Mouse (Mus musculus) MN1 (cell line): ENCODE results near the gene Ube2g1.
"Not testable (repeated sequence)": the region's sequence is repeated elsewhere in the genome, so short reads cannot be mapped to it uniquely, and the experiment has no call there.

Experiments used
- DNase-seq: peaks from one replicate; pipeline ENCODE4 v3.0.0-alpha.2; 2016; ENCODE audit warnings: low spot score

Gene Ube2g1

GRCm38 (mm10) chr11:72607469-72608070 lies 487 bp downstream of the Ube2g1 start:
- DNase-seq, result peak; percentile 80

- peak; percentile 94 for DNase-seq
Observed at GRCm38 (mm10) chr11:72608071-72608679, 1.1 kb downstream of the Ube2g1 start.

GRCm38 (mm10) chr11:72609242-72609641 lies 2.2 kb downstream of the Ube2g1 start:
- no peak for DNase-seq

GRCm38 (mm10) chr11:72614336-72614735 lies 7.3 kb downstream of the Ube2g1 start:
- not testable (repeated sequence) for DNase-seq

GRCm38 (mm10) chr11:72615931-72616330 lies 8.8 kb downstream of the Ube2g1 start:
- no peak for DNase-seq

GRCm38 (mm10) chr11:72618476-72618875 lies 11.4 kb downstream of the Ube2g1 start:
- DNase-seq, result no peak

GRCm38 (mm10) chr11:72642730-72643129 lies 35.6 kb downstream of the Ube2g1 start:
- DNase-seq, result no peak

GRCm38 (mm10) chr11:72645386-72645785 lies 38.3 kb downstream of the Ube2g1 start:
- no peak for DNase-seq

GRCm38 (mm10) chr11:72650347-72650746 lies 43.3 kb downstream of the Ube2g1 start:
- DNase-seq, result no peak

GRCm38 (mm10) chr11:72659918-72660317 lies 52.8 kb downstream of the Ube2g1 start:
- no peak for DNase-seq

GRCm38 (mm10) chr11:72660359-72660758 lies 53.3 kb downstream of the Ube2g1 start:
- no peak for DNase-seq

- no peak for DNase-seq
Observed at GRCm38 (mm10) chr11:72664641-72665040, 57.6 kb downstream of the Ube2g1 start.

- DNase-seq, result no peak
Observed at GRCm38 (mm10) chr11:72670634-72671033, 63.6 kb downstream of the Ube2g1 start.

- no peak for DNase-seq
Observed at GRCm38 (mm10) chr11:72671294-72671988, 64.4 kb downstream of the Ube2g1 start.

GRCm38 (mm10) chr11:72672438-72672837 lies 65.4 kb downstream of the Ube2g1 start:
- no peak for DNase-seq

- DNase-seq, result no peak
Observed at GRCm38 (mm10) chr11:72675280-72675679, 68.2 kb downstream of the Ube2g1 start.

GRCm38 (mm10) chr11:72680726-72681125 lies 73.6 kb downstream of the Ube2g1 start:
- DNase-seq, result peak; percentile 49

GRCm38 (mm10) chr11:72683402-72683801 lies 76.3 kb downstream of the Ube2g1 start:
- DNase-seq, result no peak

GRCm38 (mm10) chr11:72686697-72687096 lies 79.6 kb downstream of the Ube2g1 start:
- DNase-seq, result no peak

GRCm38 (mm10) chr11:72688242-72688641 lies 81.2 kb downstream of the Ube2g1 start:
- DNase-seq, result no peak

GRCm38 (mm10) chr11:72689115-72689514 lies 82.0 kb downstream of the Ube2g1 start:
- DNase-seq, result no peak

GRCm38 (mm10) chr11:72689551-72690510 lies 82.7 kb downstream of the Ube2g1 start, which contains the start of gene Ankfy1:
Gene Ankfy1 (plus strand): TSS chr11:72690006.
- peak; percentile 96 for DNase-seq
